ENCODE assay signal across 2 mouse cellular contexts in genomic region chr19:5636036-5636570, GRCm38 (mm10).
A peak's percentile ranks its signal among the peaks of the same experiment; 100 is the strongest.
TF ChIP-seq lines count a peak whose summit lies in the region.

No protein-coding gene starts in this region.

TF ChIP-seq in CH12.LX, 34 proteins besides CTCF, POLR2A, EP300 and RAD21:
- TF ChIP-seq ZC3H11A (IDR thresholded peaks at IDR 0.05; ENCODE audit: low read depth, low read length) (no peak), IRF4 (IDR thresholded peaks at IDR 0.05; ENCODE audit: low read depth, low read length) (no peak), CHD1 (IDR thresholded peaks at IDR 0.05; ENCODE audit: low read depth, low read length) (no peak), BHLHE40 (IDR thresholded peaks at IDR 0.05; ENCODE audit: low read depth, low read length) (no peak), MAFK (IDR thresholded peaks at IDR 0.05; ENCODE audit: insufficient replicate concordance, low read length) (no peak), CHD2 (IDR thresholded peaks at IDR 0.05; ENCODE audit: low read length) (no peak), ZNF384 (IDR thresholded peaks at IDR 0.05; ENCODE audit: low read depth, low read length) (no peak), POLR2AphosphoS2 (IDR thresholded peaks at IDR 0.05; ENCODE audit: low read depth, low read length) (no peak), ETS1 (conservative IDR thresholded peaks at IDR 0.05; ENCODE audit: low read depth, low read length) (no peak)

TF ChIP-seq in MEL, 35 proteins besides CTCF, POLR2A, EP300 and RAD21:
- no peak for TF ChIP-seq ELF1 (IDR thresholded peaks at IDR 0.05; ENCODE audit: low read depth, low read length)
- peak; percentile 79 for TF ChIP-seq GATA1 (IDR thresholded peaks at IDR 0.05; ENCODE audit: low read depth, low read length)
- TF ChIP-seq NELFE (IDR thresholded peaks at IDR 0.05; ENCODE audit: low read depth, low read length), result no peak
- peak; percentile 33; the same call in 1 of the 2 replicates for TF ChIP-seq MXI1 (IDR thresholded peaks at IDR 0.05; ENCODE audit: low read depth, low read length)
